7 mouse cellular contexts compared by ENCODE assay signal in genomic region chr9:14859868-14860639, GRCm38 (mm10). TPM values are rescaled to one million over a fixed set of nuclear protein-coding genes. Genes with fewer than 3 reads are reported as not detected.
A peak's percentile ranks its signal among the peaks of the same experiment; 100 is the strongest.
DNase-seq lines count a peak whose midpoint lies in the region; ATAC-seq and TF ChIP-seq lines count a peak whose summit lies in the region.

TSS of gene Gpr83 (plus strand) at chr9:14860210.

- peak within 1 kb of the TSS; percentile 70 for H3K4me2 ChIP-seq in embryonic facial prominence, embryonic 12.5 days (replicated peaks)
- peak within 1 kb of the TSS; percentile 92 for H3K4me2 ChIP-seq in hindbrain, embryonic 11.5 days (replicated peaks; ENCODE audit: low read depth, low read length)

- intact Hi-C loops in left cerebral cortex, postnatal 4 days (cut with DNase I) = no loop called here

- no peak within 1 kb of the TSS for H3K27ac ChIP-seq in spleen, adult 2 months (ENCODE audit: insufficient read depth, low read length)
- no peak within 1 kb of the TSS for H3K27ac ChIP-seq in embryonic facial prominence, embryonic 12.5 days
- H3K27ac ChIP-seq in hindbrain, embryonic 11.5 days (ENCODE audit: low read depth, low read length) = no peak within 1 kb of the TSS

- peaks cover 7% of the 10 kb centered on the region; the same call in 1 of the 2 replicates for H3K27me3 ChIP-seq in spleen, adult 2 months (ENCODE audit: control insufficient read depth, insufficient read depth, low read length)
- H3K27me3 ChIP-seq in embryonic facial prominence, embryonic 12.5 days = peaks cover 51% of the 10 kb centered on the region
- peaks cover 22% of the 10 kb centered on the region for H3K27me3 ChIP-seq in hindbrain, embryonic 11.5 days (ENCODE audit: control insufficient read depth, insufficient read depth, low read length)

- WGBS in spleen, adult 2 months = 5% methylated on average over 47 of the region's 47 CpGs
- WGBS in embryonic facial prominence, embryonic 12.5 days = 3% methylated on average over 47 of the region's 47 CpGs
- WGBS in hindbrain, embryonic 11.5 days = under 1% methylated on average over 47 of the region's 47 CpGs

- TF ChIP-seq POLR2A in spleen, adult 2 months (IDR thresholded peaks at IDR 0.05; ENCODE audit: low read depth, low read length) = no peak

- H3K9me3 ChIP-seq in embryonic facial prominence, embryonic 12.5 days = no peaks in the 10 kb centered on the region
- no peaks in the 10 kb centered on the region for H3K9me3 ChIP-seq in hindbrain, embryonic 11.5 days (ENCODE audit: control insufficient read depth, low read length)

- H3K9ac ChIP-seq in embryonic facial prominence, embryonic 12.5 days = peak within 1 kb of the TSS; percentile 38; the same call in 1 of the 2 replicates
- peak within 1 kb of the TSS; percentile 60 for H3K9ac ChIP-seq in hindbrain, embryonic 11.5 days (ENCODE audit: low read depth, low read length)

- peak; percentile 76 for ATAC-seq in embryonic facial prominence, embryonic 12.5 days (ENCODE audit: insufficient number of reproducible peaks, insufficient read depth, low FRiP score, low TSS enrichment)
- ATAC-seq in hindbrain, embryonic 11.5 days (ENCODE audit: low FRiP score) = peak; percentile 94

- TF ChIP-seq CTCF in spleen, adult 2 months (IDR thresholded peaks at IDR 0.05; ENCODE audit: extremely low read depth, insufficient read depth, insufficient read length, insufficient replicate concordance) = no peak

- no peak for DNase-seq in spleen, adult 2 months (ENCODE audit: low read depth in 1 of 2, low spot score in 2 of 2)
- DNase-seq in spleen, adult 12 weeks (ENCODE audit: low spot score) = no peak
- peak; percentile 68 for DNase-seq in hindbrain, embryonic 11.5 days (ENCODE audit: low spot score)
- peak; percentile 24 for DNase-seq in left cerebral cortex, postnatal 4 days
- DNase-seq in neural tube, embryonic 10.5 days (ENCODE audit: extremely low spot score, low spot score) = peak; percentile 65
- peak; percentile 9 for DNase-seq in yolk sac, embryonic 10.5 days (ENCODE audit: low spot score)

- peak within 1 kb of the TSS; percentile 48; the same call in 1 of the 2 replicates for H3K4me3 ChIP-seq in spleen, adult 2 months (ENCODE audit: extremely low read depth, insufficient read depth, insufficient read length)
- H3K4me3 ChIP-seq in embryonic facial prominence, embryonic 12.5 days = peak within 1 kb of the TSS; percentile 39
- peak within 1 kb of the TSS; percentile 47 for H3K4me3 ChIP-seq in hindbrain, embryonic 11.5 days (ENCODE audit: low read depth, low read length)

- H3K4me1 ChIP-seq in spleen, adult 2 months (ENCODE audit: control insufficient read depth, insufficient read depth, insufficient read length) = no peaks in the 10 kb centered on the region; the same call in 1 of the 2 replicates
- peaks cover 3% of the 10 kb centered on the region; the same call in 1 of the 2 replicates for H3K4me1 ChIP-seq in embryonic facial prominence, embryonic 12.5 days
- peaks cover 3% of the 10 kb centered on the region; the same call in 1 of the 2 replicates for H3K4me1 ChIP-seq in hindbrain, embryonic 11.5 days (replicated peaks; ENCODE audit: control insufficient read depth, insufficient read depth, low read length)

- H3K36me3 ChIP-seq in spleen, adult 2 months (ENCODE audit: control insufficient read depth, insufficient read depth, low read length) = no peaks in the 10 kb centered on the region
- no peaks in the 10 kb centered on the region for H3K36me3 ChIP-seq in embryonic facial prominence, embryonic 12.5 days
- no peaks in the 10 kb centered on the region for H3K36me3 ChIP-seq in hindbrain, embryonic 11.5 days (ENCODE audit: control insufficient read depth, insufficient read depth, low read length)

RNA-seq across cellular contexts. Expression of gene Gpr83, which starts in this region (rescaled TPM):
- 4.6 and 6.0 TPM in 2 replicates for polyA plus RNA-seq in spleen, adult 2 months (2012; rRNA removed)
- 0.38 and 0.40 TPM in 2 replicates for polyA plus RNA-seq in embryonic facial prominence, embryonic 12.5 days (2016; fragmentation: Nextera tagmentation; extraction: Ambion mirVana)
- polyA plus RNA-seq in hindbrain, embryonic 11.5 days (2014; fragmentation: Nextera tagmentation; extraction: Ambion mirVana) = 1.7 and 1.8 TPM in 2 replicates
- total RNA-seq in left cerebral cortex, postnatal 4 days (2021) = 1 to 10 TPM; 1.8 to 2.8 TPM

Comparison
In these comparisons a context has a peak if more than half of its experiments do, and no peak if none do; other contexts are left out.
1. Peak in ATAC-seq, H3K4me3 ChIP-seq, H3K9ac ChIP-seq and H3K4me2 ChIP-seq in embryonic facial prominence, embryonic 12.5 days; RNA of the gene not detected or under 1 TPM.
2. DNase-seq: peak in hindbrain, embryonic 11.5 days (single experiment), left cerebral cortex, postnatal 4 days (single experiment), neural tube, embryonic 10.5 days (single experiment) and yolk sac, embryonic 10.5 days (single experiment); none in spleen, adult 2 months (0 of 2) and spleen, adult 12 weeks (single experiment).
3. Peak in every context shown above with its lines, with median percentiles within 50 percentile points of each other: H3K4me3 ChIP-seq.